Mouse (Mus musculus) heart, postnatal 0 days (tissue): ENCODE data around the gene Prkaca.

Experiments used
- CTCF ChIP-seq: IDR thresholded peaks from 2 replicates; pipeline ENCODE4 v1.5.1; 2016; ENCODE audit warnings: antibody characterized with exemption, control low read depth, low read depth
- EP300 ChIP-seq: IDR thresholded peaks from 2 replicates; pipeline ENCODE4 v1.6.1; 2016; ENCODE audit warnings: antibody characterized with exemption, low read depth

DNA sequence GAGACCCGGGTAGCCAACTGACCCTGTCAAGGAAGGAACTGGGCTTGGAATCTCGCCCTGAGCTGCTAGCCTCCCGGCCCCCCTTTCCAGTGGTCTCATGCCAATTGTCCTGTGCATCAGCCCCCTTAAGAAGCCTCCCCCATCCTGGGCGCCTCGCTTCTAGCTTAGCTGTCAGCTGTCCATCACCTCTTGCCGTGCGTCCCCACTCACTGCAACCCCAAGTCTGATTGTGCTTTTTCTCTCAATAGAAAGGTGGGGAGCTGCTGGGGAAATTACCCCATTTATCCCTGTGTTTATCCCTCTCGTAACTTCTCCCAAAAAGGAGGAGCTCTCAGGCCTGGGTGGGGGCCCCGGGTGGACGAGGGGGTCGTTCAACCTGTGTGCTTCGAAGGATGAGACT, 23.2 kb downstream of the Prkaca start:
- TF ChIP-seq CTCF (no peak), EP300 (no peak)
